Mouse (Mus musculus) spleen, adult 2 months (tissue): ENCODE data around the gene Pigp.

Experiments used
- CTCF ChIP-seq: fragments of 200-500 bp; IDR thresholded peaks from 2 replicates; pipeline ENCODE4 v1.5.1; 2011; ENCODE audit warnings: mild to moderate bottlenecking, inconsistent platforms; ENCODE audit not compliant: insufficient read depth, insufficient read length, insufficient replicate concordance; ENCODE audit errors: extremely low read depth
- POLR2A ChIP-seq: fragments of 200-500 bp; IDR thresholded peaks from 2 replicates; pipeline ENCODE4 v1.6.1; 2011; ENCODE audit warnings: low read depth, low read length, inconsistent platforms

GRCm38 (mm10) chr16:94313229-94314030 is 58.2 kb downstream of the Pigp start, which contains the start of gene Hlcs:
- TF ChIP-seq POLR2A: peak; percentile 74
- TF ChIP-seq CTCF: peak; percentile 91
